Mouse (Mus musculus) kidney, postnatal 14 days (tissue): ENCODE measurements at regions not wholly inside any gene's neighbourhood (a gene's known extent, or its start where the extent isn't known, plus 50 kb on each side); places are given as distances from the start of the nearest gene placed in this dataset.

ENCODE experiments used
- DNase-seq: peaks from one replicate; pipeline ENCODE4 v3.0.0; 2022; ENCODE audit warnings: mixed read lengths

- DNase-seq = peak; percentile 43
Measured at GRCm38 (mm10) chr6:6289806-6290205, 72.8 kb upstream of the Slc25a13 start.

- DNase-seq = no peak
Measured at GRCm38 (mm10) chr6:6280812-6281568, 64.0 kb upstream of the Slc25a13 start.

DNA sequence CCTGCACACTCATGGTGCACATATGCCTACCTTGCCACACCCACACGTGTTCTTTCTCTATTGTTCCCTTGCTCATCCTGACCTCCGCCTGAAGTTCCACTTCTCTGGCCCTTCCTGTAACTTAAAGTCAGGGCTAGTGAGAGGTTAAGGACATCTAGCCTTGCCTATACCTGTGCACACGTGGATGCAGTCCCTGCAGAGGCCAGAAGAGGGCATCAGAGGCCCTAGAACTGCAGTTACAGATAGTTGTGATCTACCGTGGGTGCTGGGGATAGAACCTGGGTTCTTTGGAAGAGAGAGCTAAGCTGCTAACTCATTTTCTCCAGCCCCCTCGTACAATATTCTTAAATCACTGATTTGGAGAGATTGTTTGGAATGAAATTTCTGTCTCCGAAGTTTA, 62.7 kb upstream of the Slc25a13 start:
- no peak for DNase-seq

DNA sequence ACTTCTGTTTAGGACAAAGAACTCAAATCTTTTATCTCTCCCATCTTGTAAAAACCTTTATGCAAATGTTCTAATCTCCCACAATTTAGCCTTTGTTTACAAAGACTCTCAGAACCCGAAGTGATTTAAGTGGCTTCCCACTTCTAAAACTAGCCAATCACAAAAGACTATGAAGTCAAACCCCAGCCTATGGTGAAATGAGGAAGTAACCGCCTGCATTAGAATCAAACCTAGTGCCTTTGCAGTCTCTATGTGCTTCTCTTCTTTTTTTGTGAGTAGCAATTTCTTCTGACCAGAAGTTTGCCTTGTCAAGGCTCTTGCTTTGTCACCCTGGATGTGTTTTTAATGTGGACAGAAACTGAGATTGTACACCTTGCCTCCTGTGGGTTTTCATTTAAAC, 53.6 kb upstream of the Slc25a13 start:
- DNase-seq = no peak
